Mouse (Mus musculus): Measurements from ENCODE around the gene Zbtb43.

DNA sequence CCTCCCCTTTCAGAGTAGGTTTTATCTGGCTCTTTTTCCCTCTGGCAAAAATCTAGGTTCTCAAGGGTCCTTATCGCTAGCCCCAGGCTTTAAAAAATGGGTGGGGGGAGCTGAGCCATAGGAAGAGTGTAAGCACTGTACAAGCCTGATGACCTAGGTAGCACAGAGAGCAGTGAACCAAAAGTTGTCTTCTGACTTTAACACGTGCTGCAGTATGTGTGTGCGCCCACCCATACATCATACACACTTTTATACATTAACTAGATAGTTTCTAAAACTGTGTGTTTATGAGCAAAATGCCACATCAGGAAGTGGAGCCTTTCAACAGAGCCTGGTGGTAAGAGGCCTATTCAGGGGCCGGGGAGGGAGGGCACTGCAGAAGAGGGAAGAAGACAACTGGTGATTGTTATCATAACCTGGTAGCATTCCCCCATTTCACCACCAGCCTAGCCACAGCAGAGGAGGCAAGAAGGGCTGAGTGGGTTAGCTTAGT, 64.8 kb downstream of the Zbtb43 start:
- TF ChIP-seq POLR2A (IDR thresholded peaks at IDR 0.05; ENCODE audit: control insufficient read depth, extremely low read depth, insufficient read depth, low read length, poor library complexity) (no peak), CTCF (IDR thresholded peaks at IDR 0.05; ENCODE audit: borderline replicate concordance, control insufficient read depth, extremely low read depth, insufficient read depth, low read length, poor library complexity) (no peak)

Data from thymus, adult 2 months (tissue).